Mouse (Mus musculus) adipocyte (in vitro differentiated cells): ENCODE data around the gene Dnajc16.
"Not testable (repeated sequence)": the region's sequence is repeated elsewhere in the genome, so short reads cannot be mapped to it uniquely, and the experiment has no call there.

Experiments
- DNase-seq: peaks from one replicate; pipeline ENCODE4 v3.0.0-alpha.2; 2016; ENCODE audit warnings: low spot score

Dnajc16 gene

DNA sequence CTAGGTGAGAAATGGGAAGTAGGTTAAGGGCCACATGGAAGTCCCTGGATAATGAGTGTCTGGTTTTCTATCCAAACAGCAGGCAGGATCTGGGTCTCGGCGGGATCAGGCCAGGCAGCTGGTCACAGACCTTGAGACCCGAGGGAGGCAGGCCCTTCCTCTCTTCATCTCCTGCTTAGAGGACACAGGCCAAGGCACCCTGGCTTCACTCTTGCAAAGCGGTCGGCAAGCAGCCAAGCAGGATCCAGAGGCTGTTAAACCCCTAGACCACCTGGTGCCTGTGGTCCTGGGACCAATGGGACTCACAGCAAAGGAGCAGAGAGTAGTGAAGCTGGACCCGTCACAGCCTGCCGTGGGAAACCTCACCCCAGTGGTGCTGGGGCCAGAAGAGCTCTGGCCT lies 5.6 kb upstream of the Dnajc16 start:
- no peak for DNase-seq

GRCm38 (mm10) chr4:141794152-141794535 lies 3.4 kb upstream of the Dnajc16 start:
- DNase-seq: no peak

GRCm38 (mm10) chr4:141793282-141794151 lies 2.8 kb upstream of the Dnajc16 start, which contains the start of gene Casp9:
Casp9 (plus strand) TSS chr4:141793612.
- peak; percentile 96 for DNase-seq

DNA sequence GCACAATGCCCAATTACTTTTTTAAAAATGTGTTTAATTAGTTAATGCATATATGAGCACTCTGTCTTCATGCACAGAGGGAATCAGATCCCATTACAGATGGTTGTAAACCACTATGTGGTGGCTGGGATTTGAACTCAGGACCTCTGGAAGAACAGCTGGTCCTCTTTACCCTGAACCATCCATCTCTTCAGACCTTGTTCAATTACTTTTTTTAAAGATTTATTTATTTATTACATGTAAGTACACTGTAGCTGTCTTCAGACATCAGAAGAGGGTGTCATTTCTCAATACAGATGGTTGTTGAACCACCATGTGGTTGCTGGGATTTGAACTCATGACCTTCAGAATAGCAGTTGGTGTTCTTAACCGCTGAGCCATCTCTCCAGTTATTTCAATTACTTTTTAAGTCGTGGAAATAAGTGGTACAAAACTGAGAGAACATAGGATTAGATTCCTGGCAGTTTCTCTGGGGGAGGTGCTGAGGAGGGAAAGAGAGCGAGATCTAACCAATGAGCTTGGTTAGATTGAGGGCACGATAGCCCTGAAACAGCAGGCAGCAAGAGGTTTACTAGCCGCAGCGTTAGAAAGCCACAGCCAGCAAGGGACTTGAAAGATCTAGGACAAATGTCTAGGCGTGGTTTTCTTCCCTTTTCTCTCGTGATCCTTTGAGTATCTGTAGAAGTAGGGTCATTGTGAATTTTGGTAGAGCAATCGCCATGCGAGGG lies 2.0 kb upstream of the Dnajc16 start:
- DNase-seq: no peak

DNA sequence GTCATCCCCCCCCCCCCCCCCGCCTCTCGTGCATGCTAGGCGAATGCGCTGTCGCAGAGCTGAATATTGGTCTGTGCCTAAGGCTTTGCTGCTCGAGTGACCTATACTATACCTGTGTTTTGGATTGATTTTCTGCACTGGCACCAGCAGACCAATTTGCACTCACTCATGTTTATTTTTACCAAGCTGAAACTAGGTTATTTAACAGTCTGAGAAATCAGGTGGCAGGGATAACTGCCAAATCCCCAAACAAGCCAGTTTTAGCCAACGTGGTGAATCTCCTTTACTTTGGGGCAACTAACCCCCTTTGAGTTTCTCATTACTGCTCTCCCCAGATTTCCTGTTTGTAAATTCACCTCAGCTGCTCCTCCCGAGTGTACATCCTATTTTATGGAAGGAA lies 1.2 kb upstream of the Dnajc16 start:
- DNase-seq: peak; percentile 22

- no peak for DNase-seq
Observed at GRCm38 (mm10) chr4:141791486-141791885, 755 bp upstream of the Dnajc16 start.

- no peak for DNase-seq
Observed at GRCm38 (mm10) chr4:141789564-141790218, 1.0 kb downstream of the Dnajc16 start.

- DNase-seq: no peak
Observed at GRCm38 (mm10) chr4:141787462-141787861, 3.3 kb downstream of the Dnajc16 start.

GRCm38 (mm10) chr4:141787046-141787445 lies 3.7 kb downstream of the Dnajc16 start:
- DNase-seq: peak; percentile 58

DNA sequence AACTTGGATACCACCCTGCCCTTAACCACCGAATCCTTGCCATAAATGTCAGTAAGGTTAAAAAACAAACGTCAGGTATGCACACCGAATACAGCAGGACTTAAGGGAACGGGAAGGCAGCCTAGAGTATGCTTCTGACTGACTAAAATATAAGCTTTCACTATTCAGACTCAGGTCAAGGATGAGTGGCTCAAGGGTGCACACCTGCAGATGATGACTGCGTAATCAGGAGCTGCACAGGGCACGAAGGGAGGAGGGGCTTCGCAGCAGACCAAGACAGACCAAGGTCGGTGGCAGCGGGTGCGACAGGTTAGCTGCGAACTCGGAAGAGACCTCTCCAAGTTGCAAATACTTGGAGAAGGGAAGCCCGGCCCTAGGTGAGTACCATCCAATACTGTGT lies 4.6 kb downstream of the Dnajc16 start:
- DNase-seq: no peak

- no peak for DNase-seq
Observed at GRCm38 (mm10) chr4:141784835-141785234, 5.9 kb downstream of the Dnajc16 start.

DNA sequence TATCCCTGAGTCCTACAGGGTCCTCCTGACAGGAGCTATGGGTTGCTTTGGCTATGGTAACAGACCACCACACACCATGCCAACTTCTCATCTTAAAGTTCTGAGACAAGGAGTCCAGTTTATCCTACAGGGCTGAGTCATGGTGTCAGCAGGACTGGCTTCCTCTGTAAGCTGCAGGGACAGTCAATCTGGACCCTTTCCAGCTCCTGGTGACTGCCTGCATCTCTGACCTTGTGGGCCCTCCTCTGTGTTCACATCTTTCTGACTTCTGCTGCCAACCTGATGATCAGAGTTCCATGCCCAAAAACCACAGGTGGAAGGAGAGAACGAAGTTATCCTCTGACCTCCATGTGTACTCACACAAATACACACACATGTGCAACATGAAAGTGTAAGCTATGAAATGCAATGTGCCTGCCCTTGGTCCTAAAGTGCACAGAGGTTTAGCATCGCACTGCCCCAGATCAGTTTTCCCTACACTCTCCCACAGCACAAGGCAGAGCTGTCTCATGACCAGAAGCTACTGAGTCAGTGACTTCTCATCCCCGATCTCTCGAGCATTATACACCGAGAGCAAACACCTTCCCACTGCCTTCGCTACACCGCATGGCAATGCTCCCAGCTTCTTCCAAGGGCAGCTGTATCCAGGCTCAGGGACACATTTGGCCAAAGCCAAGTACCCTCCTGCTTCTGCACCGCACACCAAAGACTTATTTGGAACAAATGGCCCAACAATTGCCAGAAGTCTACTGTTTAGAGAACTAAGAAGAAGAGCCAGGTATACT lies 9.3 kb downstream of the Dnajc16 start:
- no peak for DNase-seq

DNA sequence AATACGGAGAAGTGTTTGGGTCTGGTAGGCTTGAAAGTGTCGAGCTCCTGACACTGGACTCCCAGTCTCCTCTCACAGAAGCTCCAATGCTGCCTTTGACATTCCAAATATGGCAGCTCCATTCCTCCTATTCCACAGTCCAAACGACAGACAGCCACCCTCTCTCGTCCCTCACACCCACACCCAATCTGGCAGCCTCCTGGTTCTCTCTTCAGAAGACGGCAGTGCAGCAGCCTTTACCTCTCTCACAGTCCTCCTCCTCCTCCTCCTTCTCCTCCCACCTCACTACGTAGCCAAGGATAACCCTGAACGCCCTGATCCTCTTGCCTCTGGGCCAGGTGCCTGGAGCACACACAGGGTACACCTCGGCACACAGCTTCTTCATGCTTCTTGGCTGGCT lies 10.9 kb downstream of the Dnajc16 start:
- DNase-seq: no peak

DNA sequence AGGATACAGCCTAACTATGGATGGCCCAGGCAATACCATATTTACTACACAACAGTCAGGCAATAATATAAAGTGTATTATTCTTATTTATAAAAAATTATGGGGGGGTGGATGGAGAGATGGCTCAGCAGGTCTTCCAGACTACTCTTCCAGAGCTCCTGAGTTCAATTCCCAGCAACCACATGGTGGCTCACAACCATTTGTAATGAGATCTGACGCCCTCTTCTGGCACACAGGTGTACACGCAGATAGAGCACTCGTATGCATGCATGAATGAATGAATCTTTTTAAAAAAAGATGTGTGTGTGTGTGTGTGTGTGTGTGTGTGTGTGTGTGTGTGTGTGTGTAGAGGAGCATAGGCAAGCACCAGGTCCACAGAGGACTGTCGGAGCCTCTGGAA lies 17.7 kb downstream of the Dnajc16 start:
- DNase-seq: not testable (repeated sequence)

DNA sequence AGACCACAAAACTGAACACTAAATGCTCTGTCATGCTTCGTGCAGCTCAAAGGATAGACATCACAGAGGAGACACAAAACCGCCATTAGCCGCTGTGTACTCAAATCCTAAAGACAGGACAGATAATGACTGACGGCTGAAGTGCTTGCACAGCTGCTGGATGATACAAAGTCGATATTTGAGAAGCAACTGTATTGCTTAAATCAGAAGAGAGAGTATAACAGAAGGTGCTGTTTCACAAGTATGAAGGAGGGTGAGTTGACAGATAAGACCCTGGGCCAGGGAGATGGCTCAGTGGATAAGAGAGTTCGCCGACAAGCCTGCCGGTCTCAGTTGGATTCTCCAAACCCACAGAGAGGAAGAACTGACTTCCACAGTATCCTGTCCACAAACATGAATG lies 18.9 kb downstream of the Dnajc16 start:
- no peak for DNase-seq

- DNase-seq: peak; percentile 53
Observed at GRCm38 (mm10) chr4:141769501-141770160, 21.1 kb downstream of the Dnajc16 start.

GRCm38 (mm10) chr4:141767353-141768036 lies 23.2 kb downstream of the Dnajc16 start:
- no peak for DNase-seq

DNA sequence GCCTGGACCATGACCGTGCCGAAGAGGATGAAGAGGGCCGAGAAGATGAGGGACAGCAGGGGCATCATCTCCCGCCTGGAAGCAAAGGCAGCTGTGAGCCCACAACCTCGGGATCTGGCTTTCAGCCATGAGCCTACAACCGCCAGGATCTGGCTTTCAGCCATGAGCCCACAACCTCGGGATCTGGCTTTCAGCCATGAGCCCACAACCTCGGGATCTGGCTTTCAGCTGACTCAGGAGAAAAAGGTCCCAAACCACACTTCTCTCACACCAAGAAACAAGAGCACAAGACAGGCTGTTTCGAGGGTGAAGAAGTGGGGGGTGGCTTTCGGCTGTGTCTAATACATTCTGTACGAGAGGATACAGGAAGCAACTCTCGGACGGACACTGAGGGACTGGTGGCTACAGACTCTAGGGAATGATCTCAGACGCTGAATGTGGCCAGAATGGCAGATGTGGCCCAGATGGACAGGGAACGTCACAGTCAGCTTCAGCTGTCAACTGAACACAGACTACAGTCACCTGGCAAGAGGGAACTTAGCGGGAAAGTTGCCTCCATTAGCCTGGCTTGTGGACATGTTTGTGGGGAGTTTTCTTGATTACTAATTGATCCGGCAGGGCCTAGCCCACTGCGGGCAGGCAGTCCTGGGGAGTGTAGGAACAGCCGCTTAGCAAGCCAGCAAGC lies 23.9 kb downstream of the Dnajc16 start:
- no peak for DNase-seq

DNA sequence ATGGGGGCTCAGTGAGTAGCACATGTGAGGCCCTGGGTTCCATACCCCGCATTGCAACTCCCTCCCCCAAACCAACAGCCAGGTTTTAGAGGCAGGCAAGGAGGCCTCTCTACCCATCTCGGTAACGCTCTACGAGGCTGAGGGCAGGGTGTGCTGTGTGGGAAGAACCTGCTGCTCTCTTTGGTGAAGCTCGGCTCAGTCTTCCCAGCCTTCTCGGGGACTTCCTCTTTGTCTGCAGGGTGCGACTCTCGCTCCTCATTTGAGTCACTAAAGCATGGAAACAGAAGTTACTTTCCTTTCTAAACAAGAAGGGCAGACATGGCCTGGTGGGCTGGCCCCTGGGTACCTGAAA lies 24.4 kb downstream of the Dnajc16 start:
- DNase-seq: no peak

DNA sequence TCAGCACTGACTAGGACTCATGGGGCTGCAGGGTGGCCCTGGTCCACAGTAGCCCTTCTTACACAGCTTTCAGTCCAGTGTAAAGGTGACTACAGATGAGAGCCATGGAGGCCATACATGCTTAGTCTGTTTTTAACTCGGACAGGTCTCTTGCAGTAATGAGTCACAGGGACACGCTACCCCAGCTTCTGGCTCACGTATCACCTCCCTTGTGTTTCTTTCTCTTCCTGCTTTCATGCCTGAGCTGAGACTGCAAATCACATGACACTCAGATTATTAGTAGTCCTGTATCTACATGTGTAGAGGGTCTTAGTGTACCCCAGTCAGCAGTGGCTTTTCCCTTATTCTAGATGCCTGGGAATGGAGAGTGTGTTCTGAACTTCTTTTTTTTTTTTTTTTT lies 25.7 kb downstream of the Dnajc16 start:
- DNase-seq: no peak
